Mouse (Mus musculus): ENCODE results near the gene Abtb2. TPM values are rescaled to one million over a fixed set of nuclear protein-coding genes. Genes with fewer than 3 reads are reported as not detected.
A peak's percentile ranks its signal among the peaks of the same experiment; 100 is the strongest.

The Abtb2 gene
- polyA plus RNA-seq, 1 experiment: 16.0 TPM

DNA sequence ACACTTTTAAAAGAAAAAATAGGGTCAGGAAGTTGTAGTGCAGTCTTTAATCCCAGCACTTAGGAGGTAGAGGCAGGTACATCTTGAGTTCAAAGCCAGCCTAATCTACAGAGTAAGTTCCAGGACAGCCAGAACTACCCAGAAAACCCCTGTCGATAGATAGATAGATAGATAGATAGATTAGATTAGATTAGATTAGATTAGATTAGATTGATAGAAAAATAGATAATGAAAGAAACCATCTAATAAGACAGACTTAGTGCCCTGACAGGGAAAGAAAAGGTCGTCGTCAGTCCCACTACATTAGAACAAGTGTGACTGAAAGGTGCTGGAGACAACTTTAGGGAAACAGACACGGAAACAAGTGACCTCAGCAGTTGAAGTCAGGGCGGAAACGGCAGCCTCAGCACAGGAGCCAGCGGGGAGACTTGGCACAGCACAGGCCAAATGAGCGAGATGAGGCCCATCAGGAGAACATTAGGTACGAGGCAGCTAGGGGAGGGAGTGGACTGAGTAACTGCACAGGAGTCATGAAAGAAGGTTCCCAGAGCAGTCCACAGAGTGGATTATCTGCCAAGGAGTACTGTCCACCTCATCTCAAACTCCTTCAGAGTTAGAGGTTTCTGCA is 189.5 kb downstream of the Abtb2 start:
- no peak for DNase-seq
- H3K4me1 ChIP-seq (ENCODE audit: control insufficient read depth, insufficient read depth, low read length): no peaks in the 10 kb centered on the region
- H3K27me3 ChIP-seq (ENCODE audit: control insufficient read depth, insufficient read depth, low read length): no peaks in the 10 kb centered on the region
- no peak overlapping the region for H3K4me3 ChIP-seq (replicated peaks; ENCODE audit: insufficient read depth, low read depth, low read length)
- TF ChIP-seq POLR2A (IDR thresholded peaks at IDR 0.05; ENCODE audit: borderline replicate concordance, insufficient read depth, low read length) (no peak), CTCF (IDR thresholded peaks at IDR 0.05; ENCODE audit: borderline replicate concordance, insufficient read depth, low read depth, low read length) (no peak)
- WGBS: 77% methylated on average over 9 of the region's 9 CpGs
- no peak overlapping the region for H3K27ac ChIP-seq (ENCODE audit: insufficient read depth, low read length)

DNA sequence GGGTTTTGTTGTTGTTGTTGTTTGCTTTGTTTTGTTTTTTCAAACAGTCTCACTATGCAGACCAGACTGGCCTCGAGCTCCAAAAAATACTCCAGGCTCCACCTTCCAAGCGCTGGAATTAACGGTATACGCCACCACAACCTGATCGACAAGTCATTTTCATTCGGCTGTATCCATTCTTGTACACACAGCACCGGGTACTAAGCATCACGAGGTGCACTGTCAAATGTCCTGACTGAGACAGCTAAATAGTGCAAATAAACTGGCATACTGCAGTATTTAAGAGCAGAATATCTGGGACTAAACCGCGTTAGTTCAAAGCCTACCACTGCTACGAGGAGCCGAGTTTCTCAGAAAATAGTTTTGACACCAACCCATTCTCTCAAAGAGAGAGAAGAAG is 194.3 kb downstream of the Abtb2 start:
- TF ChIP-seq POLR2A (IDR thresholded peaks at IDR 0.05; ENCODE audit: borderline replicate concordance, insufficient read depth, low read length) (no peak), CTCF (IDR thresholded peaks at IDR 0.05; ENCODE audit: borderline replicate concordance, insufficient read depth, low read depth, low read length) (no peak)
- no peak overlapping the region for H3K27ac ChIP-seq (ENCODE audit: insufficient read depth, low read length)
- no peaks in the 10 kb centered on the region for H3K4me1 ChIP-seq (ENCODE audit: control insufficient read depth, insufficient read depth, low read length)
- peak overlapping the region; percentile 73 for H3K4me3 ChIP-seq (replicated peaks; ENCODE audit: insufficient read depth, low read depth, low read length)
- WGBS: under 1% methylated on average over 12 of the region's 12 CpGs
- no peaks in the 10 kb centered on the region for H3K27me3 ChIP-seq (ENCODE audit: control insufficient read depth, insufficient read depth, low read length)
- no peak for DNase-seq

DNA sequence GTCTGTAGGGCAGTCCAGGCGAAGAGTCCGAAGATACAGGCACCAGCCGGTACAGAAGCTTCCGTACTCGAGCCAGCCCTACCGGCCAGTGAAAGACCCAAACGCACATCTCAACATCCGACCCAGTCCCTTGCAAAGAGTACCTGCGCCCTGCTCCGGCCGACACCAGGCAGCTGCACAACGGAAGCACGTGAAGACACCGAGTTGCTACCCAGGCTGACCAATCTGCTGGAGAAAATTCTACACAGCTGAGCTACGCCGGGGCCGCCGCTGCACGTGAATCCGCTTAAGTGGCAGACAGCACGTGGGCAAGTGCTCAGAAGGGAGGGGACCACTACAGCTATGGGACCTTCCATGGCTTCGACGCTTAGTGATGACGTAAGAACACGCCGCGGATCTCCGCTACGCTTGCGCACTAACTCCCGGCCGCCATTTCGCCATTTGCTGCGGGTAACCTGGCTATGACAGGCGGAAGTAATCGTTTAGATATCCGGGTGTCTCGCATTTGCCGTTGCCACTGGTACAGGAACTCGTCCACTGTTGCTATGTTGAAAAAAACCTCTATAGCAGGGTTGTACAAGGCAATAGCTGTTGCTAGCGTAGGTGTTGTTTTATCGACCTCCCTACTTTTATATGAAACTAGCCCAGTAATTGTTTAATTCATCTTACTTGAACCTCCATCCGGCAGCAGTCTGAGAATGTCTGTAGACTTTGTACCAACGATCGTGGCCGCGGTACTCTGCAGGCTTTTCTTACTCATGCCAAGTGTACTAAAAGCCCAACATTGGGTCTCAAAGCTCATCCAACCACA is 195.0 kb downstream of the Abtb2 start, which contains the start of gene Nat10:
Nat10 (minus strand) TSS at position 365 of the 811 bp plus-strand sequence.
- Histone ChIP-seq H3K4me1 (ENCODE audit: control insufficient read depth, insufficient read depth, low read length) (no peaks in the 10 kb centered on the region), H3K4me3 (replicated peaks; ENCODE audit: insufficient read depth, low read depth, low read length) (peak within 1 kb of the TSS; percentile 73), H3K27ac (ENCODE audit: insufficient read depth, low read length) (no peak within 1 kb of the TSS; the same call in 1 of the 2 replicates), H3K27me3 (ENCODE audit: control insufficient read depth, insufficient read depth, low read length) (no peaks in the 10 kb centered on the region)
- TF ChIP-seq POLR2A (IDR thresholded peaks at IDR 0.05; ENCODE audit: borderline replicate concordance, insufficient read depth, low read length) (peak; percentile 70; the same call in 1 of the 2 replicates), CTCF (IDR thresholded peaks at IDR 0.05; ENCODE audit: borderline replicate concordance, insufficient read depth, low read depth, low read length) (no peak)
- peak; percentile 99 for DNase-seq
- WGBS: under 1% methylated on average over 47 of the region's 47 CpGs

DNA sequence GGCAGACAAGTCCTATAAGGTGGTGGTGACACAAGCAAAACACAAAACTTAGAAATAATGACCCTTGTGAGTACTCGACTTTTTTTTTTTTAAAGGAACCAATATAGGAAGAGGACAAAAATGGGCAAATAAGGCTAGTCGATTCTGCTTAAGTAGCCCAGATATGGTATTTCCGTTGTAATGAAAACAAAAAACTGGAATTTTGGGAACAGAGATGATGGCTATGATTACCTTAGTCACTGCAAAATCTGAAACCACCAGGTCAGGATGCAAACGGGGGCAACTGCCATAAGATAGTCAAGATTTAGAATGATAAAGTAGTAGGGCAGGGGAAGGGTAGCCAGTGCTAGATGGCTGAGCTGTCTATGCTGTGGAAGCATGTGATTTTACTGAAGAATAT is 195.9 kb downstream of the Abtb2 start:
- Histone ChIP-seq H3K4me3 (replicated peaks; ENCODE audit: insufficient read depth, low read depth, low read length) (no peak overlapping the region), H3K27me3 (ENCODE audit: control insufficient read depth, insufficient read depth, low read length) (no peaks in the 10 kb centered on the region), H3K4me1 (ENCODE audit: control insufficient read depth, insufficient read depth, low read length) (no peaks in the 10 kb centered on the region), H3K27ac (ENCODE audit: insufficient read depth, low read length) (no peak overlapping the region)
- 39% methylated on average over 4 of the region's 4 CpGs for WGBS
- no peak for TF ChIP-seq POLR2A (IDR thresholded peaks at IDR 0.05; ENCODE audit: borderline replicate concordance, insufficient read depth, low read length)
- TF ChIP-seq CTCF (IDR thresholded peaks at IDR 0.05; ENCODE audit: borderline replicate concordance, insufficient read depth, low read depth, low read length): no peak
- DNase-seq: no peak

DNA sequence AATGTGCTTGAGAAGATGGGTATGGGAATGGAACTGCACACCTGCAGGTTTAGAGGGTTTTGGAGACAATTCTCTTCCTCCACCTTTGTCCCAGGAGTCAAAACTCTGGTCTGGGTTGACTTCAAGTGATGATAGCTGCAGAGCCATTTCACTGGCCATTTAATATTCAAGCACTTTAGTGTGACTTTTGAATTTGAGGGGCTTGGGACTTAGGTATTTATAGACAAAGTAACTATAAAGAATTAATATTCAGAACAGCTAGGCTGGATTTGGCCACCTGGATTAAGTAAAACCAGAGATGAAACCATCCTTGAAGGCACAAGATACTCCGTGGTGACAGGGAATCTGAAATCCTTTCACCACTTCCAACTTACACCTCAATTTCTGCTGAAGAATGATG is 196.4 kb downstream of the Abtb2 start:
- Histone ChIP-seq H3K4me1 (ENCODE audit: control insufficient read depth, insufficient read depth, low read length) (no peaks in the 10 kb centered on the region), H3K27ac (ENCODE audit: insufficient read depth, low read length) (no peak overlapping the region), H3K4me3 (replicated peaks; ENCODE audit: insufficient read depth, low read depth, low read length) (no peak overlapping the region), H3K27me3 (ENCODE audit: control insufficient read depth, insufficient read depth, low read length) (no peaks in the 10 kb centered on the region)
- DNase-seq: no peak
- 58% methylated on average over 1 of the region's 1 CpGs for WGBS
- TF ChIP-seq POLR2A (IDR thresholded peaks at IDR 0.05; ENCODE audit: borderline replicate concordance, insufficient read depth, low read length) (no peak), CTCF (IDR thresholded peaks at IDR 0.05; ENCODE audit: borderline replicate concordance, insufficient read depth, low read depth, low read length) (no peak)

Other genes with a start within 250 kb of the Abtb2 start
- gene Elf5, start 154.6 kb upstream of the Abtb2 start, polyA plus RNA-seq (2012; rRNA removed): 0.48 and 0.92 TPM in 2 replicates
- 47.6 and 49.1 TPM in 2 replicates for gene Cat, start 81.2 kb upstream of the Abtb2 start, polyA plus RNA-seq (2012; rRNA removed)
- 41.4 and 46.1 TPM in 2 replicates for gene Nat10, start 195.0 kb downstream of the Abtb2 start, polyA plus RNA-seq (2012; rRNA removed)
- 144 and 151 TPM in 2 replicates for gene Caprin1, start 231.3 kb downstream of the Abtb2 start, polyA plus RNA-seq (2012; rRNA removed)

All from cerebellum, adult 2 months (tissue).